Mouse (Mus musculus) brain, embryonic 18.5 days (tissue): ENCODE measurements around the gene Olfr656.

Source experiments
- DNase-seq: peaks from one replicate; pipeline ENCODE4 v3.0.0-alpha.2; 2012; ENCODE audit warnings: low read depth, low spot score

Gene Olfr656

DNA sequence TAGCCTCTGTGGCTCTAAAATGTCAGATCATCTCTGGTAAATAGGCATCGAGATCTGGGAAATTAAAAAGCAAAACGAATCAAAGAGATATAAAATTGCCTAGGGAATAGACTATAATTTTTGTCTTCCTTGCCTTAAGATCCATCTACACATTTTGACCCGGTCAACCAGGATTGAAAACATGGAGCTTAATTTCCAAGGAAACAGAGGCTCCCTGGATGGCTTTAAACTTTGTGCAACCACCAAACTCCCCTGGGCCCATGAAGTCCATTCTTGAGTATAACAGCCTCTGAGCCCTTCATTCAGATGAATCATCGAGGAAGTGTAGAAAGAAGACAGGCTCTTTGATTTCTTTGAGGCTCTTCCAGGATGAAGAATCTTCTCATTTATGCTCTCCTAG, at the start of gene Olfr656:
TSS of gene Olfr656 (plus strand) at position 301 of the 400 bp plus-strand sequence.
- no peak for DNase-seq

DNA sequence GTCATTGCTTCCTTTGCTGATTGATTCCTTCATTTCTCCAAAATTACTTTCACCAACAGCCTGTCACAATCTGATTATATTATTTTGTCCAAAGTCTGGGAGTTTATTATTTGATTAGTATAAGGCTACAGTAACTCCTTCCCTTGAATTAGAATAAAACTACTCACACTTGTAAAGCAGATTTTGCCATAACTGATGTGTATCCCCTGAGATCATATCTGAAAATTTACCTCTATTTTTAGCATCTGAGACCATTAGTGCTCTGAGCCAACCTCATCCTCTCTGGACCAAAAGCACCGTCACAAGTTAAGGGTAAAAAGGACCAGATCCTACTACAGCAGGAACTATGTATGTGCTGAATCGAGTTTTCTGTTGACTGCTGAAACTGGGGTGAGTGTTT, 36.7 kb upstream of the Olfr656 start, which contains the start of gene Olfr653:
TSS of gene Olfr653 (plus strand) at position 301 of the 400 bp plus-strand sequence.
- DNase-seq: no peak

DNA sequence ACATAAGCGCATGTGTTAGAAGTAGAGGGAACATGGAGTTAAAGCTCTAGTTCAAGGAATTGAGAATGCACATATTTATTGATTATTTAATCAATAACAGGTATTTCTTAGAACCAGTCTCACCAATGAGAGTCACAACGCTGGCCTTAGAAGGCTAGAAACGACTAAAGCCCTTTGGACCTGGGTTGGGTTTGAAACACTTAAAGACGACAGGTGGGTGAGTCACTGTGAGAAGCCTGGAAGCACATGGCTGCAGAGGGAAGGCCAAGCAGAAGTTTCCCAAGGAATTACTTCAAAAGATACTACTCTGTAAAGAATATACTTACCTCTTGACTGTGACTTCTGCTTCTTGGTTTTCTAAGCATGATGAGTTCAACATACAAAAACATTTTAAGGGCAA, 32.9 kb upstream of the Olfr656 start:
- no peak for DNase-seq

DNA sequence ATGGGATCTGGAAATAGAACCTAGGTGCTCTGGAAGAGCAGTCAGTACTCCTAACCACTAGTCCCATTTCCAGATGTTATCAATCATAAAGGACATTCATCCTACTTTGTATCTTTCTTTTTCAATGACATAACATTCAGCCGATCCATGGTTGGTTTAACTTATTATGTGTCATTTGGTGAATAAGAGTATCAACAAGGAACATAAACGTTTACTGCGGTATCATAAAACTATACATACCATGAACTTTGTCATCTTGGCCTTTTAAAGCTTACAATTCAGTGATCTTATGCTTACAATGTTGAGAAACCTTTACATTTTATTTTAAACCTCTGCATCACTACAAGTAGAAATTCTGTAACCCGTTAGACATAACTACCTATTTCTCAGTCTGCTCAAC, 32.3 kb upstream of the Olfr656 start:
- no peak for DNase-seq

DNA sequence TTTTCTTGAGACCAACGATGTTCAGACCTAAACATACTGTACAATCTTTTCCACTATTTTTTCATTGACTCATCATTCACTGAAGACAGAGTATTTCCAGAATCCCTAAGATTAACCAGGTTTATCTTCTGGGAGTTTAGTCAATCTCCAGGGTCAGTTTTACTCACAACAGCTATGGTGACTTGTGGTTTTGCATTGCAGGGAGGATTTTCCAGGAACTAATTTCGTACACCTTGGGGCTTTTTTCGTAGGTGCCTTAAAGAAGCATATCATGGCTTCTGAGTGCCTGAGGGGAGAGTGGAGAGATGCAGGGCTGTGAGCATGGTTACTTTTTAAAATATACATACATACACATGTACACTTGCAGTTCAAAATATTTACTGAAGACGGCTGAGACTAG, 27.0 kb upstream of the Olfr656 start, which contains the start of gene Olfr654:
TSS of gene Olfr654 (plus strand) at position 301 of the 400 bp plus-strand sequence.
- no peak for DNase-seq

DNA sequence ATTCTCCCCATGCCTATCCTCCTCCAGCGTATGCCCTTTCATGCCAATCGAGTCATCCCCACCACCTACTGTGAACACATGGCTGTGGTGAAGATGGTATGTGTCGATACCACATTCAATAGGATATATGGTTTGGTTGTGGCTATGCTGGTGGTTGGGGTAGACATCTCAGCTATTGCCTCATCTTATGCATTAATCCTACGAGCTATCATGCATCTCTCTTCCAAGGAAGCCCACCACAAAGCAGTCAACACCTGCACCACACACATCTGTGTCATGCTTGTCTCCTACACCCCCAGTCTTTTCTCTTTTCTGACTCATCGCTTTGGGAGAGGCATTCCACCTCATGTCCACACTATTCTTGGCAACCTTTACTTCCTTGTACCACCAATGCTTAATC, 25.5 kb upstream of the Olfr656 start:
- DNase-seq: no peak

DNA sequence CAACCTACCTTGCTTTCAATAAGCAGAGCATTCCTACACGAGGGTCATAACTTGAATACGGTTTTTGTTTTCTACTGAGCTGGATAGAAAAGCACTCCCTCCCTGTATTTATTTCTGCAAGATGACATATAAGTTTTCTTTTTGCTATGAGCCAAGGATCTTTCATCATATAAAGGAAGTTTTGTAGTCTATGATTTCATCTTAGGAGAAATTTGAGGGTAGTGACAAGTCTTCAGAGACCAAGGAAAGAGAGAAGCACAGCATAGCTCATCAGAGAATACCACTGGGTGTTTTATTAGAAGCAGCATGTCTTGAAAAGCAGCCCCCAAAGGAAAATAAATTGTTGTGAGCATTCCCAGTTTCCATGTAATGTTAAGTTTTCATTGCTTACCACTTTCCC, 12.1 kb upstream of the Olfr656 start, which contains the start of gene Olfr655:
TSS of gene Olfr655 (minus strand) at position 101 of the 400 bp plus-strand sequence.
- DNase-seq: no peak

DNA sequence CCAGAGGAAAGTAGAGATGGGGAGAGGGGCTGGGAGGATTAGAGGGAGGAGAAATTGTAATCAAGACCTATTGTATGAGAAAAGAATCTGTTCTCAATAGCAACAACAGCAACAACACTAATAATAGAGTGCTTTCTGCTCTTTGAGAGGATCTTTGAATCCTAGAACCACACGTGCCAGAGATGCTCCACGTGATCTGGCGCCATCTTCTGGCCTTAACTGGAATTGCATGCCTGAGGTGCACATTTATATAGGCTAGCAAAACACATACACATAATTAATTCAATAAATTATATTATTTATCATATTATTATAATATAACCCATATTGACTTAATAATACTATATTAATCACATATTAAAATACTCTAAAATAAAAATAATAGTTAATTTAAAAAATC, 10.6 kb upstream of the Olfr656 start:
- no peak for DNase-seq

DNA sequence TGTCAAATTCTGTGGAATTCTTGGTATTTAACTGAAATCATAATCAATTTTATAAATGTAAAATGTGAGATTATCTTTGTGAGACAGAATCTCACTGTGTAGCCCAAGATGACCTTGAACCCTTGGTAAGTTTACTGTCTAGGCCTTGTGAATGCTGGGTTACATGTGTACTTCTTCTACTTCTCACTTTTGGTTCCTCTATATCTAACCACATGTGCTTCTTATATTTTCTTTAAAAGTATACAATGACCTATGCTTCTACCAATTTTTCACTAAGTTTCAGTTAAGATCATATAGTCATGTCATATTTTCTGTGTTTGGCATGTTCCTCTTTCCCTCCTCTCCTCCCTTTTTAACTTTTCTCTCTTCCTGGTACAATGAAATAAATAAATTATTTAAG, 9.0 kb upstream of the Olfr656 start:
- no peak for DNase-seq

DNA sequence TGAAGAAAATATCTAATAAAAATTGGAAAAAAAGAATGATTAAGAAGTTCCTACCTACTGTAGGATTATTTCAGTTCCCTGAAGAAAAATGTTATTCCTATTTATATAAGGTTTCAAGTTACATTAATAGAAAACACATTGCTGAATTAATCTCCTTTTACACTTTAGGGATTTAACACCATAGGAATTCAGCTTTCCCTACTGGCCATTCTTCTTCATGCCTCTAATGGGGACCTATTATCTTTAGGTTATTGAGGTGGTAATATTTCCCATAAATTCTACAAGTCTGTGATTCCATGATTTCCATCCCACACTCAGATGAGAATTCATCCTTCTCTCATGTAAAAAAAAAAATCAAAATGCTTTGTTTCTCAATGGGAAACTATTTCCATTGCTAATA, 10.7 kb downstream of the Olfr656 start, which contains the start of gene Olfr657:
TSS of gene Olfr657 (plus strand) at position 301 of the 400 bp plus-strand sequence.
- DNase-seq: no peak

DNA sequence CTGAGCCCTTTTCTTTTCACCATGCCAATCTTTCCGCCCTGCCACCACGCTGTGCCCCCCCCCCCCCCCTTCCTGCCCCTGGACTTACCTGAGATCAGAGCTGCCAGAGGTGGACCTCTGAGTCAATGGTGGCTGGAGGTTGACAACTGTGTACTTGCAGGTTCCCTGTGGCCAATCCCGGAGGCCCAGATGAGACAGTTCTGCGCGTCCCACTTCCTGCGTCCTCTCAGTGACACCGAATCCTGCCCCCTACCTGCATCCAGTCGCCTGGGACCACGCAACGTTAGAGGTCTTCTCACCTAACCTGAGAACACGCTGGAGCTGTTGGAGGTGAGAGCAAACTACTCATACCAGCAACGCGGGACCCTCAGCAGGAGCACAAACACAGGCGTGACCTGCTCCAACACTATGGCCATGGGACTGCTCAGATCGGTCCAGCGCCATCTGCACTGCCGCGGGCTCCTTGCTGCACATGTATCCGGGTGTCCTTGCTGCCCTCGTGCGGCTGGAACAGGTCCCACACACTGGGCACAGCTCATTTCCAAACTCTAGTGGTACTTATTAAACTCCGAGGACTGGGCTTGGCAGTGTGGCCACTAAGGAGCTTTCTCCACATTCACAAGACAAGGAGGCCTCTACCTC, 33.2 kb downstream of the Olfr656 start, which contains the start of gene Olfr658:
TSS of gene Olfr658 (minus strand) at position 465 of the 642 bp plus-strand sequence.
- no peak for DNase-seq

DNA sequence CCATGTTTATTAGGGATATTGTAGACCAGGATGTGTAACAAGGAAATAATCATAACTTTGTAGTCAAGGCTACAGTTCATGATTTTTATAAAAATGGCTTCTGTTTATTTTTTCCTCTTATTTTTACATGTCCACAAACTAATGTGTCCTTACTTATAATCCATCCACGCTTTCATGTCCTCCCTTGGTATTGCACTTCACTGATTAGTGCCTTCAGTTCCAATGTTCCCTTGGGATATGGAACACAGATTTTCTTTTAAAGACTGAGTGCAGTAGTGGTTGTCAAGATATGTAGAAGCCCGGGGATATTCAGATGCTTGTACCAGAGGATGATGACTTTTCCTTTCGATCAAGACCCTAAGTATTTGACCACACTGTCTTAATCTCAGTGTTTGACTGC, 52.7 kb downstream of the Olfr656 start, which contains the start of gene Olfr659:
TSS of gene Olfr659 (plus strand) at position 301 of the 400 bp plus-strand sequence.
- DNase-seq: no peak
